Mouse (Mus musculus): Measurements from ENCODE around the gene Zfp839. TPM values are rescaled to one million over a fixed set of nuclear protein-coding genes. Genes with fewer than 3 reads are reported as not detected.

The Zfp839 gene
- polyA plus RNA-seq, 1 experiment from 2014 or later: 1.8 TPM

GRCm38 (mm10) chr12:110841731-110842493, 8.1 kb upstream of the Zfp839 start:
- H3K27ac ChIP-seq (replicated peaks): no peak overlapping the region
- H3K9me3 ChIP-seq (replicated peaks): no peaks in the 10 kb centered on the region
- peak overlapping the region; percentile 94; the same call in 1 of the 2 replicates for H3K4me2 ChIP-seq
- peaks cover 21% of the 10 kb centered on the region for H3K27me3 ChIP-seq
- no peak overlapping the region for H3K4me3 ChIP-seq (replicated peaks)
- ATAC-seq (ENCODE audit: insufficient read depth): no peak
- peaks cover 47% of the 10 kb centered on the region for H3K4me1 ChIP-seq (replicated peaks)
- 61% methylated on average over 5 of the region's 5 CpGs for WGBS (ENCODE audit: insufficient replicate concordance)
- H3K36me3 ChIP-seq (replicated peaks): no peaks in the 10 kb centered on the region
- H3K9ac ChIP-seq: no peak overlapping the region

GRCm38 (mm10) chr12:110843194-110844048, 6.6 kb upstream of the Zfp839 start:
- peak overlapping the region; percentile 65 for H3K4me3 ChIP-seq (replicated peaks)
- H3K4me1 ChIP-seq (replicated peaks): peaks cover 47% of the 10 kb centered on the region
- no peaks in the 10 kb centered on the region for H3K36me3 ChIP-seq (replicated peaks)
- H3K27ac ChIP-seq (replicated peaks): peak overlapping the region; percentile 85
- H3K27me3 ChIP-seq: peaks cover 17% of the 10 kb centered on the region
- ATAC-seq (ENCODE audit: insufficient read depth): 0 out of 2 replicates have a peak, but pooled peaks have one; percentile 9
- no peaks in the 10 kb centered on the region for H3K9me3 ChIP-seq (replicated peaks)
- peak overlapping the region; percentile 97 for H3K4me2 ChIP-seq
- WGBS (ENCODE audit: insufficient replicate concordance): 16% methylated on average over 32 of the region's 32 CpGs
- H3K9ac ChIP-seq: peak overlapping the region; percentile 61

GRCm38 (mm10) chr12:110844227-110845130, 5.6 kb upstream of the Zfp839 start:
- peak; percentile 53 for ATAC-seq (ENCODE audit: insufficient read depth)
- H3K27ac ChIP-seq (replicated peaks): peak overlapping the region; percentile 85
- H3K4me3 ChIP-seq (replicated peaks): peak overlapping the region; percentile 65
- no peaks in the 10 kb centered on the region for H3K9me3 ChIP-seq (replicated peaks)
- H3K4me2 ChIP-seq: peak overlapping the region; percentile 97
- H3K27me3 ChIP-seq: peaks cover 16% of the 10 kb centered on the region
- WGBS (ENCODE audit: insufficient replicate concordance): under 1% methylated on average over 42 of the region's 42 CpGs
- peak overlapping the region; percentile 61 for H3K9ac ChIP-seq
- no peaks in the 10 kb centered on the region for H3K36me3 ChIP-seq (replicated peaks)
- peaks cover 47% of the 10 kb centered on the region for H3K4me1 ChIP-seq (replicated peaks)

GRCm38 (mm10) chr12:110845131-110845880, 4.7 kb upstream of the Zfp839 start:
- under 1% methylated on average over 36 of the region's 36 CpGs for WGBS (ENCODE audit: insufficient replicate concordance)
- peak; percentile 92 for ATAC-seq (ENCODE audit: insufficient read depth)
- peak overlapping the region; percentile 97 for H3K4me2 ChIP-seq
- peaks cover 8% of the 10 kb centered on the region for H3K27me3 ChIP-seq
- H3K27ac ChIP-seq (replicated peaks): peak overlapping the region; percentile 85
- H3K9ac ChIP-seq: peak overlapping the region; percentile 61
- peaks cover 48% of the 10 kb centered on the region for H3K4me1 ChIP-seq (replicated peaks)
- no peaks in the 10 kb centered on the region for H3K9me3 ChIP-seq (replicated peaks)
- peak overlapping the region; percentile 65 for H3K4me3 ChIP-seq (replicated peaks)
- H3K36me3 ChIP-seq (replicated peaks): no peaks in the 10 kb centered on the region

- H3K4me1 ChIP-seq (replicated peaks): peaks cover 51% of the 10 kb centered on the region
- WGBS (ENCODE audit: insufficient replicate concordance): 76% methylated on average over 6 of the region's 6 CpGs
- H3K4me3 ChIP-seq (replicated peaks): peak overlapping the region; percentile 65
- no peak for ATAC-seq (ENCODE audit: insufficient read depth)
- peaks cover 7% of the 10 kb centered on the region for H3K27me3 ChIP-seq
- H3K9me3 ChIP-seq (replicated peaks): no peaks in the 10 kb centered on the region
- peak overlapping the region; percentile 97 for H3K4me2 ChIP-seq
- H3K9ac ChIP-seq: peak overlapping the region; percentile 55; the same call in 1 of the 2 replicates
- H3K36me3 ChIP-seq (replicated peaks): no peaks in the 10 kb centered on the region
- H3K27ac ChIP-seq (replicated peaks): no peak overlapping the region
Observed at GRCm38 (mm10) chr12:110846191-110846765, 3.8 kb upstream of the Zfp839 start.

GRCm38 (mm10) chr12:110850929-110851256, 840 bp downstream of the Zfp839 start:
- 0 out of 2 replicates have a peak, but pooled peaks have one; percentile 2 for ATAC-seq (ENCODE audit: insufficient read depth)
- Histone ChIP-seq H3K36me3 (replicated peaks) (peaks cover 10% of the 10 kb centered on the region), H3K4me2 (peak overlapping the region; percentile 91), H3K27me3 (peaks cover 7% of the 10 kb centered on the region), H3K27ac (replicated peaks) (peak overlapping the region; percentile 78), H3K4me1 (replicated peaks) (peaks cover 47% of the 10 kb centered on the region), H3K9ac (peak overlapping the region; percentile 80), H3K4me3 (replicated peaks) (peak overlapping the region; percentile 81), H3K9me3 (replicated peaks) (no peaks in the 10 kb centered on the region)
- WGBS (ENCODE audit: insufficient replicate concordance): 8% methylated on average over 9 of the region's 9 CpGs

GRCm38 (mm10) chr12:110851414-110851813, 1.4 kb downstream of the Zfp839 start:
- H3K9ac ChIP-seq: peak overlapping the region; percentile 80; the same call in 1 of the 2 replicates
- peaks cover 47% of the 10 kb centered on the region for H3K4me1 ChIP-seq (replicated peaks)
- H3K36me3 ChIP-seq (replicated peaks): peaks cover 14% of the 10 kb centered on the region
- WGBS (ENCODE audit: insufficient replicate concordance): 14% methylated on average over 12 of the region's 12 CpGs
- H3K9me3 ChIP-seq (replicated peaks): no peaks in the 10 kb centered on the region
- peak; percentile 64 for ATAC-seq (ENCODE audit: insufficient read depth)
- peak overlapping the region; percentile 78 for H3K27ac ChIP-seq (replicated peaks)
- peaks cover 7% of the 10 kb centered on the region for H3K27me3 ChIP-seq
- H3K4me3 ChIP-seq (replicated peaks): peak overlapping the region; percentile 81
- H3K4me2 ChIP-seq: peak overlapping the region; percentile 91

- Histone ChIP-seq H3K9ac (no peak overlapping the region), H3K4me3 (replicated peaks) (no peak overlapping the region), H3K27ac (replicated peaks) (no peak overlapping the region), H3K27me3 (peaks cover 7% of the 10 kb centered on the region), H3K4me2 (peak overlapping the region; percentile 91), H3K9me3 (replicated peaks) (no peaks in the 10 kb centered on the region), H3K4me1 (replicated peaks) (peaks cover 50% of the 10 kb centered on the region), H3K36me3 (replicated peaks) (peaks cover 14% of the 10 kb centered on the region)
- ATAC-seq (ENCODE audit: insufficient read depth): no peak
- 22% methylated on average over 1 of the region's 1 CpGs for WGBS (ENCODE audit: insufficient replicate concordance)
Observed at GRCm38 (mm10) chr12:110851923-110852322, 1.9 kb downstream of the Zfp839 start.

GRCm38 (mm10) chr12:110854786-110855737, 5.0 kb downstream of the Zfp839 start:
- Histone ChIP-seq H3K4me1 (replicated peaks) (peaks cover 52% of the 10 kb centered on the region), H3K27ac (replicated peaks) (no peak overlapping the region), H3K36me3 (replicated peaks) (peaks cover 14% of the 10 kb centered on the region), H3K9me3 (replicated peaks) (no peaks in the 10 kb centered on the region), H3K4me3 (replicated peaks) (no peak overlapping the region), H3K27me3 (no peaks in the 10 kb centered on the region), H3K4me2 (no peak overlapping the region; the same call in 1 of the 2 replicates), H3K9ac (no peak overlapping the region)
- no peak for ATAC-seq (ENCODE audit: insufficient read depth)
- WGBS (ENCODE audit: insufficient replicate concordance): 67% methylated on average over 32 of the region's 32 CpGs
